Mouse (Mus musculus) liver, postnatal 0 days (tissue): ENCODE data around the gene Ttc34. TPM values are rescaled to one million over a fixed set of nuclear protein-coding genes. Genes with fewer than 3 reads are reported as not detected.

ENCODE experiments used
- ATAC-seq: fragments of 200-750 bp; cut with Nextera tagmentation; 2 replicates; pipeline ENCODE4 v1.8.0; 2017; ENCODE audit warnings: mild to moderate bottlenecking, moderate library complexity
- DNase-seq: peaks from one replicate; pipeline ENCODE4 v3.0.0-alpha.2; 2016
- H3K27ac ChIP-seq: fragments of 300-500 bp; sonication (generic); 2 replicates; pipeline ENCODE4 v1.5.1; 2014; ENCODE audit warnings: antibody characterized with exemption, moderate library complexity, mild to moderate bottlenecking, low read depth
- H3K27me3 ChIP-seq: fragments of 300-500 bp; sonication (generic); 2 replicates; pipeline ENCODE4 v1.6.1; 2014; ENCODE audit warnings: low read length, control low read depth, mixed read lengths; ENCODE audit not compliant: insufficient read depth
- H3K36me3 ChIP-seq: fragments of 300-500 bp; sonication (generic); replicated peaks from 2 replicates; pipeline ENCODE4 v1.6.1; 2014; ENCODE audit warnings: mild to moderate bottlenecking, control low read depth, low read length, moderate library complexity, mixed read lengths; ENCODE audit not compliant: insufficient read depth
- H3K4me1 ChIP-seq: fragments of 300-500 bp; sonication (generic); 2 replicates; pipeline ENCODE4 v1.6.1; 2014; ENCODE audit warnings: antibody characterized with exemption, mild to moderate bottlenecking, control low read depth; ENCODE audit not compliant: insufficient read depth
- H3K4me2 ChIP-seq: fragments of 300-500 bp; sonication (generic); 2 replicates; pipeline ENCODE4 v1.6.1; 2014; ENCODE audit warnings: low read depth, mild to moderate bottlenecking, low read length, moderate library complexity, mixed read lengths
- H3K4me3 ChIP-seq: fragments of 300-500 bp; sonication (generic); 2 replicates; pipeline ENCODE4 v1.5.1; 2014; ENCODE audit warnings: low read depth, low read length
- H3K9ac ChIP-seq: fragments of 300-500 bp; sonication (generic); replicated peaks from 2 replicates; pipeline ENCODE4 v1.6.1; 2014; ENCODE audit warnings: mild to moderate bottlenecking, moderate library complexity
- H3K9me3 ChIP-seq: fragments of 300-500 bp; sonication (generic); 2 replicates; pipeline ENCODE4 v1.6.1; 2016; ENCODE audit warnings: mild to moderate bottlenecking, control low read depth, low read length, mixed read lengths
- CTCF ChIP-seq: sonication (generic); IDR thresholded peaks from 2 replicates; pipeline ENCODE4 v1.5.1; 2016; ENCODE audit warnings: antibody characterized with exemption, low read depth
- EP300 ChIP-seq: IDR thresholded peaks from 2 replicates; pipeline ENCODE4 v1.6.1; 2016; ENCODE audit warnings: antibody characterized with exemption, low read depth, mild to moderate bottlenecking
- WGBS: fragments of 180-500 bp; shearing (Covaris S2); extraction: QIAGEN DNeasy Blood & Tissue Kit; methylation state at CpG from one replicate; pipeline ENCODE4 v1.1.7; 2014; ENCODE audit not compliant: insufficient replicate concordance; 5-methylcytosine and 5-hydroxymethylcytosine counted together
- polyA plus RNA-seq: library from polyadenylated mRNA; unstranded; fragments of >200 nt; fragmentation: Nextera tagmentation; extraction: Ambion mirVana; gene quantifications from 2 replicates; pipeline ENCODE4 v1.2.1, GENCODE M21; 2015

The Ttc34 gene
- not detected in 2 replicates for polyA plus RNA-seq

GRCm38 (mm10) chr4:154837170-154837569, at the start of gene Ttc34:
Gene Ttc34, plus strand, starts transcription at chr4:154837459.
- ATAC-seq (peak; percentile 54), DNase-seq (peak; percentile 70)
- Histone ChIP-seq H3K27me3 (no peaks in the 10 kb centered on the region), H3K4me2 (no peak within 1 kb of the TSS), H3K9ac (no peak within 1 kb of the TSS), H3K27ac (no peak within 1 kb of the TSS), H3K4me1 (no peaks in the 10 kb centered on the region), H3K9me3 (no peaks in the 10 kb centered on the region), H3K36me3 (no peaks in the 10 kb centered on the region), H3K4me3 (no peak within 1 kb of the TSS)
- WGBS = 15% methylated on average over 2 of the region's 2 CpGs
- peak; percentile 90 for TF ChIP-seq CTCF
- no peak for TF ChIP-seq EP300

GRCm38 (mm10) chr4:154787960-154788702, 49.1 kb upstream of the Ttc34 start:
- DNase-seq (no peak), ATAC-seq (no peak)
- Histone ChIP-seq H3K4me2 (no peak overlapping the region), H3K4me1 (no peaks in the 10 kb centered on the region), H3K4me3 (no peak overlapping the region), H3K9me3 (no peaks in the 10 kb centered on the region), H3K9ac (no peak overlapping the region), H3K27ac (no peak overlapping the region), H3K36me3 (no peaks in the 10 kb centered on the region), H3K27me3 (no peaks in the 10 kb centered on the region)
- WGBS = 61% methylated on average over 13 of the region's 13 CpGs
- TF ChIP-seq CTCF (no peak), EP300 (no peak)

DNA sequence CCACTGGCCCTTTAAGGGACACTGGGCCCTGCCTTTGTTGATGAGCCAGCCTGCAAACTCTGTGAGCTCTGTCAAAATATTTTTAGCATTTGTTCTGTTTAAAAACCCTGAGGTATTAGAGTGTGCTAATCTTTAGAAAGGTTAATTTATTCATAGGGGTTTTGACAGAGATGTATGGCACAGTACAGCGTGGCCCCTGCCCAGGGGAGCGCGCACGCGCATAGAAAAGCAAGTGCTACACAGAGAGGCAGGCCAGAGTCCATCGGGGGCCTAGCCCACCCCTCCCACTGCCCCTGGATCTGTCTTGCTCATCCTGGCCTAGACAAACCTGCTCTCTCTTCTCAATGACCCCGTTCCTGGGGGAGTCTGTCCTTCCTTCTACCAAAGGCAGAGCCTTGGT, 45.4 kb upstream of the Ttc34 start:
- no peak overlapping the region for H3K4me2 ChIP-seq
- H3K27me3 ChIP-seq = no peaks in the 10 kb centered on the region
- WGBS = 79% methylated on average over 7 of the region's 7 CpGs
- H3K9ac ChIP-seq = no peak overlapping the region
- DNase-seq (no peak), ATAC-seq (no peak)
- H3K36me3 ChIP-seq = no peaks in the 10 kb centered on the region
- no peaks in the 10 kb centered on the region for H3K9me3 ChIP-seq
- no peak for TF ChIP-seq CTCF
- TF ChIP-seq EP300 = no peak
- H3K27ac ChIP-seq = no peak overlapping the region
- H3K4me3 ChIP-seq = no peak overlapping the region
- H3K4me1 ChIP-seq = no peaks in the 10 kb centered on the region

GRCm38 (mm10) chr4:154793499-154793898, 43.8 kb upstream of the Ttc34 start:
- Histone ChIP-seq H3K27me3 (no peaks in the 10 kb centered on the region), H3K36me3 (no peaks in the 10 kb centered on the region), H3K4me2 (no peak overlapping the region), H3K9ac (no peak overlapping the region), H3K9me3 (no peaks in the 10 kb centered on the region), H3K4me3 (no peak overlapping the region), H3K27ac (no peak overlapping the region), H3K4me1 (no peaks in the 10 kb centered on the region)
- TF ChIP-seq EP300 = no peak
- no peak for TF ChIP-seq CTCF
- WGBS = 65% methylated on average over 7 of the region's 7 CpGs
- ATAC-seq (no peak), DNase-seq (no peak)

DNA sequence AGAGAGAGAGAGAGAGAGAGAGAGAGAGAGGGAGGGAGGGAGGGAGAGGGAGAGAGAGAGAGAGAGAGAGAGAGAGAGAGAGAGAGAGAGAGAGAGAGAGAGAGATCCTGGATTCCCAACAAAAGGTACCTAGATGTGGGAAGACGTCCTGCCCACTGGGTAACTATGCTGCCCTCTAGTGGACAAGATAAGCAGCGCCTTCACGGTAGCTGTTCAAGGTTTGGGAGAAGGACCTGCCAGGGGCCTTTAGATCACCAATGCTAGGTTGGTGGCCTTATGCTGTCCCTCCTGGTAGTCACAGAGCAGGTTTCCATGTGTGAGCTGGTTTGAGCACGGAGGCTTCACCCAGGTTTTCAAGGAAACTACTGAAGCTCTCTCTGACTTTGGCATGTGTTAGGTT, 39.4 kb upstream of the Ttc34 start:
- Histone ChIP-seq H3K9me3 (no peaks in the 10 kb centered on the region), H3K27me3 (peaks cover 16% of the 10 kb centered on the region), H3K36me3 (no peaks in the 10 kb centered on the region), H3K4me1 (no peaks in the 10 kb centered on the region), H3K4me3 (no peak overlapping the region), H3K4me2 (no peak overlapping the region), H3K9ac (no peak overlapping the region), H3K27ac (no peak overlapping the region)
- TF ChIP-seq CTCF (peak; percentile 87), EP300 (no peak)
- 2% methylated on average over 4 of the region's 4 CpGs for WGBS
- no peak for ATAC-seq
- peak; percentile 55 for DNase-seq

GRCm38 (mm10) chr4:154800543-154800942, 36.7 kb upstream of the Ttc34 start:
- H3K4me3 ChIP-seq = no peak overlapping the region
- H3K4me1 ChIP-seq = no peaks in the 10 kb centered on the region
- peaks cover 16% of the 10 kb centered on the region for H3K27me3 ChIP-seq
- TF ChIP-seq CTCF = no peak
- no peak for TF ChIP-seq EP300
- WGBS = 65% methylated on average over 5 of the region's 5 CpGs
- no peak overlapping the region for H3K9ac ChIP-seq
- H3K4me2 ChIP-seq = no peak overlapping the region
- no peak overlapping the region for H3K27ac ChIP-seq
- no peaks in the 10 kb centered on the region for H3K36me3 ChIP-seq
- H3K9me3 ChIP-seq = no peaks in the 10 kb centered on the region
- ATAC-seq (no peak), DNase-seq (no peak)
